Mouse (Mus musculus) retina, adult 2 months (tissue): ENCODE measurements at regions not wholly inside any gene's neighbourhood (a gene's known extent, or its start where the extent isn't known, plus 50 kb on each side); places are given as distances from the start of the nearest gene placed in this dataset.

Experiments used
- DNase-seq: peaks from one replicate; pipeline ENCODE4 v3.0.0-alpha.2; 2012; ENCODE audit warnings: low read depth, low spot score

GRCm38 (mm10) chr14:46082646-46083045, 296.6 kb upstream of the Gm15217 start:
- DNase-seq: no peak

DNA sequence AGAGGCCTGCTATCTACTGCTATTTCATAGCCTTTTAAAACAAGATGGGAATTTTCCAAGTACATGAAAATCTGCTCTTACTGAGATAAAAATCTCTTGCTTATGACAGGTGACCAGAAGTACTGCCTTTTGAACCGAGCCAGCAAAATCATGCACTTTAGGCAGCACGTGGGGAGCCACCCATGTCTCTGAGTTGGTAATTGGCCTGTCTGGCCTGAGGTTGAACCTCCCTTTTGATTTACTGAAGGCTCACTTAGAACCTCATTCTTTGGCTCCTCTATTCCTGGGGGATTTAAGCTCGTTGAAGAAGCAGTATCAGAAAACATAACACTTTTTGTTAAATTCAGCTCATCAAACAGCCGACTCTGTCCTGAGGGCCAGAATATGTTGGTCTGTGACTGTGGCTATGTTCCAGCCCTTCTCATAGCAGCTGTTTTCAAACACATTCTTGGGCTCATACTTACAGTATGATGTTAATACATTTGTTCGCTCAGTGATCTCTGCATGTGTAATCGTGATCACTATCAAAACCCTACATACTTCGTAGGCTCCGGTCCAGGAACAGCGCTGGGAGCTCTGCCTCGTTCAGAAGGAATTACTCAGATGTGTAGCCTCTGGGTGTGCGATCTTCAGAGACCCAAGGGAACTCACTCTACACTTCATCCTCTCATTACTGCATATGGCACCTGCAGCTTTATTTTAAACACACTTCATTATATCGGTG, 290.1 kb upstream of the Gm15217 start:
- DNase-seq: no peak

GRCm38 (mm10) chr14:46115950-46116349, 263.3 kb upstream of the Gm15217 start:
- no peak for DNase-seq

- no peak for DNase-seq
These were observed 252.7 kb upstream of the Gm15217 start for GRCm38 (mm10) chr14:46126541-46126940.

- no peak for DNase-seq
These were observed 249.5 kb upstream of the Gm15217 start for GRCm38 (mm10) chr14:46129762-46130161.

DNA sequence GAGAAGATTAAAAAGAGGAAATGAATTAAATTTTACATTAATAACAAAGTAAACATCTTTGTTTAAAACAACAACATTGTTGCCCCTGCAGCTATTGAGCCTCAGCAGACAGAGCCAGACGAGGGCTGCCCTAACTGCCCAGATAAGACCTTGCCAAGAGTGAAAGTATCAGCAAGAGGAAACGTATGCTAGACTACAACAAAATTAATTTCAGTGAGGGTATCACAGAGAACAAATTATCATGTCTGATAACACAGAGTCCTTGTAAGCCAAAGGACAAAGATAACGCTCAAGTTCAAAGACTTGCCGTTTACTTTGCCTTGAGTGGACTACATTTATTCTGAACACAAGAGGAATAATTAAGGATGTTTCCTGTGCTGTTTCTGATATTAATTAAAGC, 235.0 kb upstream of the Gm15217 start:
- no peak for DNase-seq

- no peak for DNase-seq
These were observed 234.5 kb upstream of the Gm15217 start for GRCm38 (mm10) chr14:46144707-46145106.

DNA sequence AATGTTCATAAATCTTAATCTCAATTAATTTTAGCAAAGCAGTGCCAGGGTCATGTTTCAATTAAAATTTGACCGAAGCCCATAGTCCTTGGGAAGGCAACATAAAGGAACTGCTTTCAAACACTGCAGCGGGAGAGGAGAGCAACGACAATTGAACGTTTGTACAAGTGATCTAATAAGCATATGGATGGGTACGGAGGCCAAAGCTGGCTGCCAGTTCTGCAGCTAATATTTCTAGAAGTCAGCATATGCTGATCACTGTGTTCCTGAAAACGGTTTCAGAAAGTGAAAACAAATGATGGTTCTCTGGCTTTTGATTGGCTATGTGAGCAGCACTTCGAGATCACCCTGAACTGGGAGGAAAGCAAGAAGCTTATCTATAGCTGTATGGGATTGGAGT, 233.6 kb upstream of the Gm15217 start:
- DNase-seq: no peak

DNA sequence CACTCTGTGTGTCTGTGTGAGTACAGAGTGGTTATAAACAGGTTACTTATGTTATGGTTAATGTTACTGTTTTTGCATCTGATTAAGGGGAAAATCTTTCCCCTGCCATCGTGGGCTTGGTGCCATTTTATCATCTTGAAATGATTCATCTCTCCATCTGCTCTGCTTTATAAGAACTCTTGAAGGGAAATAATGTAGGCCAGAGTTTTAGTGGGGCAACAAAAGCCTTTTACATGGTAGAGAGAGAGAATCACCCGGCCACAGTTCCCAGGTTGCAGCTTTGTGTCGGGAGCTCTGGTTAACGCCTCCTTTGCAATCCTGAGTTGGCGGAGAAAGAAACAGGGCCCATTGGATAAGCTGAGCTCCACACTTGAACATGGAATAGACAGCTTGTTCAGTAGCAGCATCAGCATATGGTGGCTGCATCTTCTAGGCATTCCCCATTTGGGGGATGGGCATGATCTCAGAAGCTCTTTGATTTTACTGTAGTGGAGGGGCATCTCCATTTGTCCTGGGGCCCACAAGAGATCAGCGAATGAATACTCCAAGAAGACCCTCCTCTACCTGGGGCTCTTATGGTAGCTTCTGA, 230.0 kb upstream of the Gm15217 start:
- DNase-seq: no peak

DNA sequence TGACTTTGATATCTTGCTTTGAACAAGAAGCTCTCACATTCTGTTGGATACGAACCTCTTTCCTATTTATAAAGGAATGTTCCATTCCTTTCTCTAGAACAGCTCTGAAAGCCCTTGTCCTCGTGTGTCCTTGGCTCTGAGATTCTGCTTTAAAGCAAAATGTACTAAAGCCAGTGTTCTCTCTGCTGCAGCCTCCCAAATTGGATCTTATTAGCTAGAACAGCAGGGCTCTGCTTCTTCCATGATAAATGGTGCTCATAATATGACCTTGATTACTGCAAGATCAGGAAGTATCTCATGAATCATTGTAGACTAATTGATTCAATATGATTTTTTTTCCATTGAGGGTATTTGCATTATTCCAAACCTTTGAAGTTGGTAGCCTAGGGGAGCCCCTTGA, 220.5 kb upstream of the Gm15217 start:
- DNase-seq: no peak

GRCm38 (mm10) chr14:46172181-46172874, 206.9 kb upstream of the Gm15217 start:
- no peak for DNase-seq

DNA sequence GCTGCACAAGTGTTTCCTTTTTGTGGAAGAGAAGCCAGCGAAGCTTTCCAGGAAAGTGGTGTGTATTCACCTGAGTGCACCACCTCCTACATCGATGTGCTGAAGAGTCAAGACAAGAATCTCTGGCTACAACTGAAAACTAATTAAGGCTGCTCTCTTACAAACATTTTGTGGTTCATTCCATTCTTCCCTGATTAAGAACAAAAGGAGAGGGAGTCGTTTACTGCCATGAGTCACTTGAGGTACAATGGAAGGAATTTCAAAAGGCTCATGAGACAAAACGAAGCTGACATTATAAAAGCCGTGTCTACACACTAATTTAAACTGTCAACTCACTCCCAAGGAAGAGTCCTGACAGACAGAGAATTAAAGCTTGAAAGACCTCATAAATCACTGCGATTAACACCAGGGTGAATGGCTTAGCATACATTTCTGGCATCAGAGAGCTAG, 206.3 kb upstream of the Gm15217 start:
- DNase-seq: no peak

GRCm38 (mm10) chr14:46174386-46174785, 204.8 kb upstream of the Gm15217 start:
- DNase-seq: no peak

- DNase-seq: no peak
These were observed 203.7 kb upstream of the Gm15217 start for GRCm38 (mm10) chr14:46175291-46176216.

DNA sequence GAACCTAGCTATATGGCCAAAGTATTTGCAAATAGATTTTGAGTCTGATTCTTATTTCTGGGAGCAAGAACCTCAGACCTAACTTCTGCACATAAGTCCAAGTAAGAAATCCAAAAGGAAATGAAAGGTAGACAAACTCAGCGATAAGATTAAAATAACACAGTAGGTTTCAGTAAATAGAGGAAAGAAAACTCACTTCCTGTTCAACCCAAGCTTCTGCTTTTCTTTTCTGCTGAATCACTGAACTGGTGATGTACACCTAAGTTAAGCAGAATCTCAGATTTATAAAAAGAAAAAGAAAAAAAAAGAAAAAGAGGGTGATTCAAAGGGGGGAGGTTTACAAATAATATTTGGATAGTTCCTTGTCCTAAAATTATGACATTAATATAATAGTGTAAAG, 200.2 kb upstream of the Gm15217 start:
- no peak for DNase-seq

DNA sequence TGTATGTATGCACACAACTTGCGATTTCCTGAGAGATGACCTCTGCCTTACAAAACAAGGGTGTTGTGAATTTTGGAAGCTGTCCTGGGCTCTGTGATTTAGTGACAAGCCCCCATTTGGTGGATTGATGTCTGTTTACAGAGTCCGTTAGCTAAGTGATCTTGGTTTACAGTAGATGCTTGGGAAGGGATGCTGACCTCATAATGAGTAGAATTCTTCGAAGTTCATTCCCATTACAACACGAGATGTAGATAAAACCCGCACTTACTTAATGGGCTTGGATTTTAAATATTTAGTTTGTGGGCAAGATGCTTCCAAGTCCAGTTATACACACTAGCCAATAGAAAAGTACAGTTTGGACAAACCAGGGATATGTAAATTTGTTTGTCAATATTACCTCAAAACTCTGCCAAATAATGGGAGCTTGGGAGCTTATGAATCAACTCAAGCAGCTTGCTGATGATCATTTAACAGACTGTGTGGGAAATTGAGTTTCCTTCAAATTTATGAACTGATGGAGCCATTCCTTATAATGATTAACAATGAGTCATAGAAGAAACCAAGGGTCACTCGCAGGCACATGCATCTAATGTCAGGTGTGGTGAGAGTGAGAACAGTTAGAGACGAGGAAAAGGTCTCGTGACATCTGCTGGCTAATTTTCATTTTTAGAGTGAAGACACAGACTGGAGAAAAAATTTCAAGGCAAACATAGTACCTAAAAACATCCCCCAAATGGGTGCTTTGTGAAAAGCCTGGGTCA, 187.4 kb upstream of the Gm15217 start:
- DNase-seq: no peak

DNA sequence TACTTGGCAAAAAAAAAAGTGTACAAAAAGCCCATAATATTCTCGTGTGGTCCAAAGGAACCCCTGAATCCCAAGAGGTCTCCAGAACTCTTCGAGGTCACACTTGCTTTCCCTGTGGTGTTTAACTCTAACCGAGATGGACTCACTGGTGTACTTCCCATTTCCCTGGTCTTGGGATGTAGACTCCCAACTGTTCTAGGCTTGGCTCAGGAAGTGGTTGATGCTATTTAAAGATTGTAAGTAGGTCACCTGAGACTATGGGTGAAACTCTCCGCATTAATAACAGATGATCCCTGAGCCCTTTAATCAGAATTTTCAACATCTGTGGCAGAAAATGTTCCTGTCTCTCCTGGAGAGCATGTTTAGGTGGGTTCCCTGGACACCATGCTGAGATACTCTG, 185.6 kb upstream of the Gm15217 start:
- no peak for DNase-seq

- no peak for DNase-seq
These were observed 183.3 kb upstream of the Gm15217 start for GRCm38 (mm10) chr14:46195939-46196338.

- DNase-seq: no peak
These were observed 176.4 kb upstream of the Gm15217 start for GRCm38 (mm10) chr14:46202818-46203217.

DNA sequence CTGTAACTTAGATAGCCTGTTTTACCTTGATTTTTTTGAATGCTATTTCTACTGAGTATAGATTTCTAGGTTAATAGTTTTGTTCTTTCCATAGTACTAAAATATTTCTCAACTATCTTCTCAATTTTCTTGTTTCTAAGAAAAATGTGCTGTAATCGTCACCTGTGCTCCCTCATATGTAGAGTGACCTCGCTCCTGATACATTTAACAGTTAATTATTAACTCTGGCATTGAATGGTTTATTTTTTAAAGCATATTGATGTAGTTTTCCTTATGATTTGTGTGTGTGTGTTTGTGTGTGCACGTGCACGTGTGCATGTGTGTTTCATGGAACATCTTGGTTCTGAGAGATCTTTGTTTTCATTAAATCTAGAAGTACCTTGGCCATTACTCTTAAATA, 158.7 kb upstream of the Gm15217 start:
- no peak for DNase-seq
